Comparison of ENCODE assay signal across 8 mouse cellular contexts in the genomic region with DNA sequence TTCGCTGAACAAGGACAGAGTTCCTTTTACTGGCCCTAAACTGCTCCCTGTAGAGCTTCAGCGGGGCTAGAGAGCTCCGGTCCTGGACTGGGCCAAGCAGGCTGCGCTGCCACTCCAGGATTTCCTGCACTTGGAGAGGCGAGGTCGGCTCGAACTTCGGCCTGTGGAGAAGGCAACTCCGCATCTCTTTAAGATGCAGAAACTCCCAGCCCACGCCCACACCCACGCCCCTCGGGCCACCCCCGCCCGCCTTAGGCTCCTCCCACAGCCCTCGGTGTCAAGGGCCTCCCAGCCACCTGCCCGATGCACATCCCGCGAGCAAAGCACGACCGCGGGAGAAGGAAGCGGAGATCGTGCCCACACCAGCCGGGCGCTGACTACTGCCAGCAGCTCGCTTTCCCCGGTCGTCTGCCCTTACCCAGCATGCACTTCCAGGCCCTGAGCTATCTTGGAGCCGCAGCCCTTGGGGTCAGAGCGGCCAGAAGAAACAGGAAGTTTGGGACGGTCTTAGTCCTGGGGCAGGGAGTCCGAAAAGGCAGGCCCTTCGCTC. TPM values are rescaled to one million over a fixed set of nuclear protein-coding genes. Genes with fewer than 3 reads are reported as not detected.
A peak's percentile ranks its signal among the peaks of the same experiment; 100 is the strongest.
DNase-seq lines count a peak whose midpoint lies in the region; ATAC-seq and TF ChIP-seq lines count a peak whose summit lies in the region.

No protein-coding gene starts in this region.

- WGBS in forebrain, embryonic 16.5 days = 17% methylated on average over 31 of the region's 33 CpGs
- 8% methylated on average over 30 of the region's 33 CpGs for WGBS in lung, embryonic 14.5 days

- H3K4me1 ChIP-seq in ES-E14 (ENCODE audit: control insufficient read depth in 2 of 2, insufficient read depth in 2 of 2, low read length in 2 of 2, poor library complexity in 1 of 2) = peaks cover 0 to 13% of the 10 kb centered on the region in 2 experiments; a peak in 2 of 4 replicates
- peaks cover 5% of the 10 kb centered on the region for H3K4me1 ChIP-seq in forebrain, embryonic 16.5 days (replicated peaks; ENCODE audit: control insufficient read depth, insufficient read depth, low read length)
- H3K4me1 ChIP-seq in lung, embryonic 14.5 days (ENCODE audit: insufficient read depth) = no peaks in the 10 kb centered on the region

- peak overlapping the region; percentile 52 for H3K4me2 ChIP-seq in forebrain, embryonic 16.5 days (ENCODE audit: low read length)
- peak overlapping the region; percentile 61 for H3K4me2 ChIP-seq in lung, embryonic 14.5 days

- TF ChIP-seq CTCF in lung, embryonic 14.5 days (IDR thresholded peaks at IDR 0.05; ENCODE audit: low read depth) = no peak

- in situ Hi-C loops in ES-E14 (cut with MboI; ENCODE audit: low sequenced_read_pairs in 2 of 2, unreplicated experiment in 2 of 2) = no loop called here

- no peaks in the 10 kb centered on the region for H3K27me3 ChIP-seq in forebrain, embryonic 16.5 days (replicated peaks; ENCODE audit: control insufficient read depth, insufficient read depth, low read length)
- no peaks in the 10 kb centered on the region; the same call in 1 of the 2 replicates for H3K27me3 ChIP-seq in lung, embryonic 14.5 days (ENCODE audit: insufficient read depth, low read length)

- no peaks in the 10 kb centered on the region for H3K9me3 ChIP-seq in ES-E14 (ENCODE audit: control insufficient read depth, insufficient read depth, low read depth, low read length)
- H3K9me3 ChIP-seq in forebrain, embryonic 16.5 days (ENCODE audit: control insufficient read depth, low read length) = no peaks in the 10 kb centered on the region
- H3K9me3 ChIP-seq in lung, embryonic 14.5 days (ENCODE audit: low read depth, low read length) = no peaks in the 10 kb centered on the region

- H3K4me3 ChIP-seq in ES-E14 (ENCODE audit: insufficient read depth in 1 of 2, low read depth in 1 of 2, low read length in 2 of 2, poor library complexity in 1 of 2, severe bottlenecking in 1 of 2) = peak overlapping the region; percentile 67 to 72
- H3K4me3 ChIP-seq in forebrain, embryonic 16.5 days (replicated peaks; ENCODE audit: low read length) = peak overlapping the region; percentile 47
- peak overlapping the region; percentile 36 for H3K4me3 ChIP-seq in lung, embryonic 14.5 days (ENCODE audit: low read depth, low read length)

- no peaks in the 10 kb centered on the region for H3K36me3 ChIP-seq in ES-E14 (ENCODE audit: control insufficient read depth, insufficient read depth, low read length, poor library complexity, severe bottlenecking)
- no peaks in the 10 kb centered on the region for H3K36me3 ChIP-seq in forebrain, embryonic 16.5 days (ENCODE audit: control insufficient read depth, insufficient read depth)
- no peaks in the 10 kb centered on the region for H3K36me3 ChIP-seq in lung, embryonic 14.5 days (ENCODE audit: insufficient read depth)

- ATAC-seq in forebrain, embryonic 16.5 days = peak; percentile 85
- peak; percentile 80 for ATAC-seq in lung, embryonic 14.5 days (ENCODE audit: insufficient read depth)
- peak; percentile 82 for ATAC-seq in neutrophil, adult 5-6 weeks (ENCODE audit: extremely low read depth, insufficient number of reproducible peaks, low FRiP score, poor library complexity, severe bottlenecking)

- H3K27ac ChIP-seq in ES-E14 (ENCODE audit: insufficient read depth, low read depth, low read length, poor library complexity, severe bottlenecking) = no peak overlapping the region
- H3K27ac ChIP-seq in forebrain, embryonic 16.5 days (ENCODE audit: low read length) = no peak overlapping the region
- no peak overlapping the region for H3K27ac ChIP-seq in lung, embryonic 14.5 days (ENCODE audit: low read depth)

- DNase-seq in ES-E14 (ENCODE audit: low read depth, low spot score) = peak; percentile 78
- peak; percentile 77 to 81 for DNase-seq in cerebellum, adult 18-20 months
- peak; percentile 81 for DNase-seq in heart, postnatal 4 days
- DNase-seq in layer of hippocampus, adult 8-10 months (ENCODE audit: low spot score in 2 of 2) = peak; percentile 15 to 28
- DNase-seq in lung, embryonic 14.5 days = peak; percentile 79
- peak; percentile 72 for DNase-seq in testis, postnatal 14 days (ENCODE audit: low spot score)

- peak overlapping the region; percentile 72 for H3K9ac ChIP-seq in ES-E14 (ENCODE audit: insufficient read depth, low read depth, low read length, poor library complexity, severe bottlenecking)
- H3K9ac ChIP-seq in forebrain, embryonic 16.5 days (replicated peaks; ENCODE audit: low read depth, low read length) = peak overlapping the region; percentile 59
- peak overlapping the region; percentile 40 for H3K9ac ChIP-seq in lung, embryonic 14.5 days

TF ChIP-seq in ES-E14, 5 proteins besides CTCF, POLR2A, EP300 and RAD21:
- TF ChIP-seq CHD2 (IDR thresholded peaks at IDR 0.05; ENCODE audit: low read depth, low read length) (peak; percentile 32; the same call in 1 of the 2 replicates), HCFC1 (IDR thresholded peaks at IDR 0.05; ENCODE audit: borderline replicate concordance, insufficient read depth, low read length) (no peak)

RNA-seq across cellular contexts. Expression of a gene that starts 26.6 kb away (rescaled TPM):
- total RNA-seq in ES-E14 (2012; rRNA removed) = 1.7 and 2.7 TPM in 2 replicates
- 8.4 and 8.5 TPM in 2 replicates for polyA plus RNA-seq in forebrain, embryonic 16.5 days (2015; fragmentation: Nextera tagmentation; extraction: Ambion mirVana)
- 10 to 100 TPM; 10.2 to 11.4 TPM for total RNA-seq in heart, postnatal 4 days (2021)
- 10 to 100 TPM; 16.2 to 20.8 (median 19.0) TPM for total RNA-seq in layer of hippocampus, adult 8-10 months (2022)
- 6.2 and 7.3 TPM in 2 replicates for polyA plus RNA-seq in lung, embryonic 14.5 days (2014; fragmentation: Nextera tagmentation; extraction: Ambion mirVana)
- 4.5 and 8.7 TPM in 2 replicates for total RNA-seq in neutrophil, adult 5-6 weeks (2017)

RNA-seq across cellular contexts. Expression of a gene that starts 57.9 kb away (rescaled TPM):
- total RNA-seq in ES-E14 (2012; rRNA removed) = 52.0 and 57.7 TPM in 2 replicates
- polyA plus RNA-seq in forebrain, embryonic 16.5 days (2015; fragmentation: Nextera tagmentation; extraction: Ambion mirVana) = 17.3 and 20.7 TPM in 2 replicates
- 10 to 100 TPM; 14.4 to 20.6 TPM for total RNA-seq in heart, postnatal 4 days (2021)
- total RNA-seq in layer of hippocampus, adult 8-10 months (2022) = 10 to 100 TPM; 16.5 to 22.3 (median 19.2) TPM
- polyA plus RNA-seq in lung, embryonic 14.5 days (2014; fragmentation: Nextera tagmentation; extraction: Ambion mirVana) = 21.5 and 23.7 TPM in 2 replicates
- 39.8 and 48.6 TPM in 2 replicates for total RNA-seq in neutrophil, adult 5-6 weeks (2017)

Comparison
In these comparisons a context has a peak if more than half of its experiments do, and no peak if none do; other contexts are left out.
1. DNase-seq: peak in every context shown above with its lines; median percentile 81 in heart, postnatal 4 days; 79 in cerebellum, adult 18-20 months; 79 in lung, embryonic 14.5 days; 78 in ES-E14; 72 in testis, postnatal 14 days; 22 in layer of hippocampus, adult 8-10 months.